Mouse (Mus musculus) stomach, postnatal 0 days (tissue): Measurements from ENCODE around the gene Iqschfp. TPM values are rescaled to one million over a fixed set of nuclear protein-coding genes. Genes with fewer than 3 reads are reported as not detected.

Experiments used
- ATAC-seq: fragments of 200-750 bp; cut with Nextera tagmentation; 2 replicates; pipeline ENCODE4 v1.8.0; 2017; ENCODE audit not compliant: low FRiP score, low TSS enrichment
- DNase-seq: peaks from one replicate; pipeline ENCODE4 v3.0.0-alpha.2; 2016; ENCODE audit warnings: low spot score
- H3K27ac ChIP-seq: fragments of 300-500 bp; sonication (generic); replicated peaks from 2 replicates; pipeline ENCODE4 v1.5.1; 2014; ENCODE audit warnings: mild to moderate bottlenecking, control low read depth
- H3K27me3 ChIP-seq: fragments of 300-500 bp; sonication (generic); 2 replicates; pipeline ENCODE4 v1.6.1; 2014; ENCODE audit warnings: low read length; ENCODE audit not compliant: control insufficient read depth, insufficient read depth
- H3K36me3 ChIP-seq: fragments of 300-500 bp; sonication (generic); 2 replicates; pipeline ENCODE4 v1.6.1; 2014; ENCODE audit warnings: low read length, mixed read lengths; ENCODE audit not compliant: control insufficient read depth, insufficient read depth
- H3K4me1 ChIP-seq: fragments of 300-500 bp; sonication (generic); replicated peaks from 2 replicates; pipeline ENCODE4 v1.6.1; 2014; ENCODE audit warnings: antibody characterized with exemption; ENCODE audit not compliant: control insufficient read depth, insufficient read depth
- H3K4me2 ChIP-seq: fragments of 300-500 bp; sonication (generic); replicated peaks from 2 replicates; pipeline ENCODE4 v1.6.1; 2014; ENCODE audit warnings: low read depth, mild to moderate bottlenecking, control low read depth, moderate library complexity
- H3K4me3 ChIP-seq: fragments of 300-500 bp; sonication (generic); 2 replicates; pipeline ENCODE4 v1.5.1; 2014; ENCODE audit warnings: low read depth, low read length, control low read depth
- H3K9ac ChIP-seq: fragments of 300-500 bp; sonication (generic); 2 replicates; pipeline ENCODE4 v1.6.1; 2014; ENCODE audit warnings: mild to moderate bottlenecking, low read length, control low read depth, mixed read lengths
- H3K9me3 ChIP-seq: fragments of 300-500 bp; sonication (generic); 2 replicates; pipeline ENCODE4 v1.6.1; 2016; ENCODE audit warnings: low read length; ENCODE audit not compliant: control insufficient read depth
- CTCF ChIP-seq: IDR thresholded peaks from 2 replicates; pipeline ENCODE4 v1.5.1; 2016; ENCODE audit warnings: antibody characterized with exemption, low read depth, mild to moderate bottlenecking, moderate library complexity
- EP300 ChIP-seq: optimal IDR thresholded peaks from 2 replicates; pipeline ENCODE3; 2016; ENCODE audit warnings: antibody characterized with exemption
- WGBS: fragments of 180-500 bp; shearing (Covaris S2); extraction: QIAGEN DNeasy Blood & Tissue Kit; methylation state at CpG from one replicate; pipeline ENCODE4 v1.1.7; 2014; 5-methylcytosine and 5-hydroxymethylcytosine counted together
- polyA plus RNA-seq: library from polyadenylated mRNA; unstranded; fragments of >200 nt; fragmentation: Nextera tagmentation; extraction: Ambion mirVana; gene quantifications from 2 replicates; pipeline ENCODE4 v1.2.1, GENCODE M21; 2015

Gene Iqschfp
- polyA plus RNA-seq, 1 experiment from 2014 or later: 0.08 TPM

DNA sequence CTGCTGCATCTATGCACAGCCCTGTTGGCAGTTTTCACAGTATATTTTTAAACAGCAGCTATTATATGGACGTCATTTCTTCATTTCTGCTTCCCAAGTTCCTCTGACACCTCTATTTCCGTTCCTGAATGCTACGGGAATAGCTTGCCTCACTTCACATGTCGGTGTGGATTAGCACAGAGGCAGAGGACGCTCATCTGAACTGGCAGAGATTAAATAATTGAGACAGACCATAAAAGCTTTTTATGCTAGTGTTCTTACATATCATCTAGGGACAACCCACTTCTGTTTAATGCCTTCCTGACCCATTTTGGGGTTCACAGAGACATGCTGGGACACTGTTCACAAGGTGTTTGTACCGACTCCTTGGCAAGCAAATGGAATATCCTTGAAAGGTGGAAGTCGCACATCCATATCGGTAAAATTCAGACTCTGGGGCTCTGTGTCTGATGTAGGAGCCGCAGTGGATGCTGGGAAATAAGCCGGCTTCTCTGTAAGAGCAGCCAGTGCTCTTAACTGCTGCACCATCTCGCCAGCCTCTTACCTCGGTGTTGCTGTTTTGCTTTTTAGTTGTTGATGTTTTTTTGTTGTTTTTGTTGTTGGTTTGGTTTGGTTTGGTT, 783.3 kb downstream of the Iqschfp start:
- no peak for ATAC-seq
- TF ChIP-seq EP300 (no peak), CTCF (no peak)
- Histone ChIP-seq H3K27ac (no peak overlapping the region), H3K4me2 (no peak overlapping the region), H3K27me3 (no peaks in the 10 kb centered on the region), H3K4me1 (no peaks in the 10 kb centered on the region), H3K9ac (no peak overlapping the region), H3K36me3 (no peaks in the 10 kb centered on the region), H3K9me3 (no peaks in the 10 kb centered on the region), H3K4me3 (no peak overlapping the region)
- no peak for DNase-seq
- 87% methylated on average over 12 of the region's 12 CpGs for WGBS

Other genes with a start within 250 kb of the Iqschfp start
- not detected in 2 replicates for gene Iqcj, start within 50 bp of the Iqschfp start, polyA plus RNA-seq
- 26.6 and 27.6 TPM in 2 replicates for gene Schip1, start 172.6 kb downstream of the Iqschfp start, polyA plus RNA-seq